Mouse (Mus musculus): ENCODE measurements around the gene Ralgps2. TPM values are rescaled to one million over a fixed set of nuclear protein-coding genes. Genes with fewer than 3 reads are reported as not detected.

Ralgps2 gene
- polyA plus RNA-seq, 1 experiment, result 20.3 TPM

DNA sequence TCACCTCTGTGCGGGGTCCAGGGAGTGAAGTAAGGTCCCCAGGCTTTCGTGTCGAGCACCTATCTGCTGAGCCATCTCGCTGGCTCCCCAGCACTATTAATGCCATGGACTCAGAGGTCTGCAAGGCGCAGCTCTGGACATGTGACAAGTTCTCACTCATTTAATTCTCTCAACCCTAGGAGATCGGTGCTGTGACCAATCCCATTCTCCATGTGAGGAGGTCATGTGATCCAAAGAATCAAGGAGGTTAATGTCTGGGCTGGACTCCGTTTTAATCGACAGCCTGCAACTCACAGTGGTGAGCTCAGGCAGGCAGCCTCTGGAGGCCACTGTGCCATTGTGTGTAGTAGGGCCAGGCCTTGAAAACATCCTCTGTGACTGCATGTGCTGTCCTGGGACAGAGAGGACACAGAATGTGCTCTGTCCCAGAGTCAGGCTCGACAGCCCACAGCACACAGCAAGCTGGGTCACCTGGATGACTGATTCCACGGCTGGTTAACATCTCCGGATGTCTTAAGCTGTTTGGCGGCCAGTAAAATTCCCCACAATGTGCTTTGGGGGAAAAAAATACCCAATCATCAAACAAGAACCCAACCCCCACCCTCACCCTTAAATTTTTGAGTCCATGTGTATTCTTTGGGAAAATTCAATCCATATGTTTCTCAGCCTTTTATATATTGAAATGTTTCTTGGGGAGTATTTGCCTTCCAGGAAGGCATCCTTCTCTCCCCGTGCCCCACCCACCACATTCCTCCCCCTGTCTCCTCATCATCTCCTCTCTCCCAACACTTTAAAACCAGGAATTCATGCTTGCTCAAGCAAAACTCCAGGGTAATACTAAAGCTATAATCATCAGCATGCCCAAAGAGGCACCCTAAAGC lies 178.6 kb downstream of the Ralgps2 start:
- H3K4me3 ChIP-seq (replicated peaks; ENCODE audit: insufficient read depth, low read depth, low read length), result no peak overlapping the region
- no peak for DNase-seq
- TF ChIP-seq POLR2A (IDR thresholded peaks at IDR 0.05; ENCODE audit: borderline replicate concordance, insufficient read depth, low read length) (no peak), CTCF (IDR thresholded peaks at IDR 0.05; ENCODE audit: borderline replicate concordance, insufficient read depth, low read depth, low read length) (no peak)
- no peaks in the 10 kb centered on the region for H3K27me3 ChIP-seq (ENCODE audit: control insufficient read depth, insufficient read depth, low read length)
- 55% methylated on average over 13 of the region's 13 CpGs for WGBS
- H3K4me1 ChIP-seq (ENCODE audit: control insufficient read depth, insufficient read depth, low read length), result no peaks in the 10 kb centered on the region
- H3K27ac ChIP-seq (ENCODE audit: insufficient read depth, low read length), result no peak overlapping the region

DNA sequence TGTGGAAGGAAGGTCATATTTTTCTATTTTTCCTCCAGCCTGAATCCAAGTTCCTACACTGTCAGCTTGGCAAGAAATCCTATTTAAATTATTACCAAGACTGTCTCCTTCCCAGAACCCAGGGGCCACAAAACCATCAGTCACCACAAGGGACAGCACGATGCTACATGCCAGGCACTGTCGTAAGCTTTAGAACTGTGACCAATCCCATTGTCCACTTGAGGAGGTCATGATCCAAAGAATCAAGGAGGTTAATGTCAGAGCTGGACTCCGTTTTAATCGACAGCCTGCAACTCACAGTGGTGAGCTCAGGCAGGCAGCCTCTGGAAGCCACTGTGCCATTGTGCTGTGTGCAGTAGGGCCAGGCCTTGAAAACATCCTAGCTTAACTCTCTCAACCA lies 181.1 kb downstream of the Ralgps2 start:
- Histone ChIP-seq H3K27ac (ENCODE audit: insufficient read depth, low read length) (no peak overlapping the region), H3K4me1 (ENCODE audit: control insufficient read depth, insufficient read depth, low read length) (no peaks in the 10 kb centered on the region), H3K27me3 (ENCODE audit: control insufficient read depth, insufficient read depth, low read length) (no peaks in the 10 kb centered on the region), H3K4me3 (replicated peaks; ENCODE audit: insufficient read depth, low read depth, low read length) (no peak overlapping the region)
- TF ChIP-seq CTCF (IDR thresholded peaks at IDR 0.05; ENCODE audit: borderline replicate concordance, insufficient read depth, low read depth, low read length), result no peak
- TF ChIP-seq POLR2A (IDR thresholded peaks at IDR 0.05; ENCODE audit: borderline replicate concordance, insufficient read depth, low read length), result no peak
- DNase-seq, result no peak
- WGBS, result 38% methylated on average over 4 of the region's 4 CpGs

DNA sequence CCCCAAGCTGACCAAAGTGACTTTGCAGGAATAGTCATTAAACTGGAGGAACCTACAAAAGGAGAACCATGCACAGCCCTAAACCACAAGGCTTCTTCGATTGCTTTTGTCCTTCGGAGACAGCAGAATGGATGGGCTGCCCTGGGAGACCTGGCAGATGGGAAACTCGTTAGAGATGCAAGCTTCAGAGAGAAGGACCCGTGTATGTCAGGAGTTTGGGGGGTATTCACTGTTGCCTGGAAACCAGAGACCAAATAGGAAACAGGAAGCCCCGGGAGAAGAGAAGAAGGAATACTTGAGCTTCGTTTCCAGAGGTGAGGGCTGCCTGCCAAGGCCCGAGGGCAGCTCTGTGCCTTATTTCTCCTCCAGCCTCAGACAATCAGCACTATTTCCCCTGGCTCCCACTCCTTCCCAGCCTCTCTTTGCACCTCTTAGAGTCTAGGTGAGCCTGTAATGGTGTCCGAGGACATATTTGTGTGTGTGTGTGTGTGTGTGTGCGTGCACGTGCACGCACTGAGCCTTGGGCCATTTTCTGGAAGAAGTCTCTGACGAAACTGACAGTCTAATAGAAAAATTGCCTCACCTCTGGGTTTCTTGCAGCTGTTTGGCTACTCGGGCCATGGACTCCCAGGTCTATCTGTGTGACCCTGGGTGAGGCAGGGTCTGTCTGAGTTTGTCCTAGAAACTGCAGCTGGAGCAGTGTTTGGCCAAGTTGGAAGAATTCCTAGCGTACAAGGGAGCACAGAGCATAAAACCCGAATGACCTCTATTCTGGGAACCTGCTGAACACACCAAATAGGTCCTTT lies 184.6 kb downstream of the Ralgps2 start:
- 40% methylated on average over 15 of the region's 15 CpGs for WGBS
- Histone ChIP-seq H3K4me1 (ENCODE audit: control insufficient read depth, insufficient read depth, low read length) (no peaks in the 10 kb centered on the region; the same call in 1 of the 2 replicates), H3K4me3 (replicated peaks; ENCODE audit: insufficient read depth, low read depth, low read length) (no peak overlapping the region), H3K27me3 (ENCODE audit: control insufficient read depth, insufficient read depth, low read length) (no peaks in the 10 kb centered on the region), H3K27ac (ENCODE audit: insufficient read depth, low read length) (no peak overlapping the region; the same call in 1 of the 2 replicates)
- TF ChIP-seq CTCF (IDR thresholded peaks at IDR 0.05; ENCODE audit: borderline replicate concordance, insufficient read depth, low read depth, low read length) (no peak), POLR2A (IDR thresholded peaks at IDR 0.05; ENCODE audit: borderline replicate concordance, insufficient read depth, low read length) (no peak)
- no peak for DNase-seq

Other genes starting within 250 kb of the Ralgps2 start
- gene Fam20b, start 220.5 kb downstream of the Ralgps2 start, polyA plus RNA-seq (2012; rRNA removed), result 47.0 and 48.8 TPM in 2 replicates
- gene Angptl1, start 101.1 kb downstream of the Ralgps2 start, polyA plus RNA-seq (2012; rRNA removed), result 0.28 and 0.32 TPM in 2 replicates
- not detected in 2 replicates for gene Tex35, start 169.1 kb upstream of the Ralgps2 start, polyA plus RNA-seq (2012; rRNA removed)